ENCODE assay signal across 9 mouse cellular contexts in genomic region chr10:81018326-81018725, GRCm38 (mm10). TPM values are rescaled to one million over a fixed set of nuclear protein-coding genes. Genes with fewer than 3 reads are reported as not detected.
DNase-seq lines count a peak whose midpoint lies in the region; ATAC-seq and TF ChIP-seq lines count a peak whose summit lies in the region.
"Had no signal": no experiment of that assay in that cellular context is flagged by ENCODE, and none has a peak within 500 bp of the region (broad histone marks: within the 10 kb centered on the region; RNA-seq: fewer than 3 reads in every experiment).

No protein-coding gene starts in this region.

- TF ChIP-seq EP300 in heart, adult 2 months (IDR thresholded peaks at IDR 0.05; ENCODE audit: insufficient read depth, low read depth, low read length), result no peak

- H3K27me3 ChIP-seq in heart, adult 2 months (ENCODE audit: control insufficient read depth, insufficient read depth, low read length), result peaks cover 1% of the 10 kb centered on the region; the same call in 1 of the 2 replicates
- H3K27me3 ChIP-seq in neural tube, embryonic 11.5 days (ENCODE audit: control insufficient read depth, insufficient read depth, low read length), result peaks cover 14% of the 10 kb centered on the region
- 0 out of 2 replicates have a peak, but pooled peaks cover 9% of the 10 kb centered on the region for H3K27me3 ChIP-seq in neural tube, embryonic 15.5 days (replicated peaks)

- no peak overlapping the region for H3K4me3 ChIP-seq in heart, adult 2 months
- H3K4me3 ChIP-seq in neural tube, embryonic 11.5 days (ENCODE audit: low read depth, low read length), result no peak overlapping the region
- no peak overlapping the region for H3K4me3 ChIP-seq in neural tube, embryonic 15.5 days (replicated peaks)
- H3K4me3 ChIP-seq: midbrain, embryonic 12.5 days had no signal

- no peak overlapping the region for H3K4me2 ChIP-seq in neural tube, embryonic 11.5 days (ENCODE audit: low read depth)
- H3K4me2 ChIP-seq in neural tube, embryonic 15.5 days, result no peak overlapping the region
- H3K4me2 ChIP-seq: midbrain, embryonic 12.5 days had no signal

- WGBS in heart, adult 2 months, result 35% methylated on average over 10 of the region's 10 CpGs
- 38% methylated on average over 10 of the region's 10 CpGs for WGBS in neural tube, embryonic 11.5 days
- 38% methylated on average over 10 of the region's 10 CpGs for WGBS in neural tube, embryonic 15.5 days

- peak; percentile 18 to 40 for DNase-seq in heart, postnatal 14 days
- no peak for DNase-seq in heart, adult 2 months
- peak; percentile 48 for DNase-seq in neural tube, embryonic 11.5 days (ENCODE audit: low spot score)
- peak; percentile 33 to 47 for DNase-seq in cerebellum, postnatal 36 days
- DNase-seq in retina, postnatal 1 day, result peak; percentile 68
- no peak for DNase-seq in kidney, adult 11 months
- DNase-seq in heart, adult 9 months (ENCODE audit: low spot score in 2 of 2), result no peak

- intact Hi-C loops in heart, postnatal 14 days (cut with DNase I), result loop anchor here (5.0 kb wide), 1 partner anchor 154 kb away; no protein-coding TSS in a partner anchor
- intact Hi-C loops in heart, adult 2 months (cut with DNase I), result loop anchor here (5.0 kb wide), 1 partner anchor 154 kb away; no protein-coding TSS in a partner anchor

- TF ChIP-seq POLR2A in heart, adult 2 months (IDR thresholded peaks at IDR 0.05; ENCODE audit: insufficient read depth, low read depth, low read length), result no peak

- H3K27ac ChIP-seq in heart, adult 2 months, result no peak overlapping the region
- no peak overlapping the region for H3K27ac ChIP-seq in neural tube, embryonic 11.5 days (ENCODE audit: low read depth, low read length)
- H3K27ac ChIP-seq in neural tube, embryonic 15.5 days (replicated peaks), result no peak overlapping the region
- H3K27ac ChIP-seq: midbrain, embryonic 12.5 days had no signal

- TF ChIP-seq CTCF in heart, adult 2 months (IDR thresholded peaks at IDR 0.05), result no peak

- H3K36me3 ChIP-seq in heart, adult 2 months (ENCODE audit: control insufficient read depth, insufficient read depth, low read length), result no peaks in the 10 kb centered on the region
- H3K36me3 ChIP-seq in neural tube, embryonic 11.5 days (ENCODE audit: control insufficient read depth, insufficient read depth, low read length), result no peaks in the 10 kb centered on the region
- no peaks in the 10 kb centered on the region for H3K36me3 ChIP-seq in neural tube, embryonic 15.5 days
- H3K36me3 ChIP-seq: midbrain, embryonic 12.5 days had no signal

- no peaks in the 10 kb centered on the region for H3K4me1 ChIP-seq in heart, adult 2 months (ENCODE audit: control insufficient read depth, insufficient read depth, low read length)
- H3K4me1 ChIP-seq in neural tube, embryonic 11.5 days (ENCODE audit: control insufficient read depth, insufficient read depth, low read length), result no peaks in the 10 kb centered on the region
- peaks cover 28% of the 10 kb centered on the region for H3K4me1 ChIP-seq in neural tube, embryonic 15.5 days

- no peaks in the 10 kb centered on the region for H3K79me2 ChIP-seq in heart, adult 2 months (replicated peaks; ENCODE audit: control insufficient read depth, insufficient read depth, low read length)

- no peaks in the 10 kb centered on the region for H3K9me3 ChIP-seq in neural tube, embryonic 11.5 days (ENCODE audit: control insufficient read depth, low read length)
- no peaks in the 10 kb centered on the region for H3K9me3 ChIP-seq in neural tube, embryonic 15.5 days (replicated peaks)
- H3K9me3 ChIP-seq: midbrain, embryonic 12.5 days had no signal

- no peak for ATAC-seq in neural tube, embryonic 11.5 days (ENCODE audit: insufficient read depth, low FRiP score, low TSS enrichment)
- ATAC-seq in neural tube, embryonic 15.5 days (ENCODE audit: low FRiP score), result no peak

- H3K9ac ChIP-seq in heart, adult 2 months (ENCODE audit: low read depth, low read length), result no peak overlapping the region
- H3K9ac ChIP-seq in neural tube, embryonic 11.5 days (ENCODE audit: low read length), result no peak overlapping the region
- no peak overlapping the region for H3K9ac ChIP-seq in neural tube, embryonic 15.5 days (replicated peaks)
- H3K9ac ChIP-seq: midbrain, embryonic 12.5 days had no signal

RNA-seq across cellular contexts. Expression of gene Gng7, which starts 3.6 kb away (rescaled TPM):
- total RNA-seq in heart, postnatal 14 days (2021), result under 1 TPM; 0.27 to 0.31 TPM
- under 1 TPM; 0.50 to 0.63 TPM for total RNA-seq in heart, adult 2 months (2021)
- polyA plus RNA-seq in heart, adult 2 months (2012; rRNA removed), result 0.68 and 1.1 TPM in 2 replicates
- 8.1 and 9.4 TPM in 2 replicates for polyA plus RNA-seq in neural tube, embryonic 11.5 days (2014; fragmentation: Nextera tagmentation; extraction: Ambion mirVana)
- 22.8 and 24.9 TPM in 2 replicates for polyA plus RNA-seq in neural tube, embryonic 15.5 days (2015; fragmentation: Nextera tagmentation; extraction: Ambion mirVana)

RNA-seq across cellular contexts. Expression of gene Diras1, which starts 7.1 kb away (rescaled TPM):
- under 1 TPM in 1 of 2 experiments, not detected in 1; 0.10 TPM for total RNA-seq in heart, postnatal 14 days (2021)
- total RNA-seq in heart, adult 2 months (2021), result not detected
- polyA plus RNA-seq in heart, adult 2 months (2012; rRNA removed), result 0.04 and 0.06 TPM in 2 replicates
- polyA plus RNA-seq in neural tube, embryonic 11.5 days (2014; fragmentation: Nextera tagmentation; extraction: Ambion mirVana), result 4.2 and 4.7 TPM in 2 replicates
- 55.3 and 69.4 TPM in 2 replicates for polyA plus RNA-seq in neural tube, embryonic 15.5 days (2015; fragmentation: Nextera tagmentation; extraction: Ambion mirVana)

RNA-seq across cellular contexts. Expression of gene Slc39a3, which starts 18.9 kb away (rescaled TPM):
- 10 to 100 TPM; 13.6 to 14.8 TPM for total RNA-seq in heart, postnatal 14 days (2021)
- 10 to 100 TPM; 13.9 to 14.4 TPM for total RNA-seq in heart, adult 2 months (2021)
- polyA plus RNA-seq in heart, adult 2 months (2012; rRNA removed), result 20.5 and 21.9 TPM in 2 replicates
- 13.3 and 14.5 TPM in 2 replicates for polyA plus RNA-seq in neural tube, embryonic 11.5 days (2014; fragmentation: Nextera tagmentation; extraction: Ambion mirVana)
- polyA plus RNA-seq in neural tube, embryonic 15.5 days (2015; fragmentation: Nextera tagmentation; extraction: Ambion mirVana), result 43.9 and 47.7 TPM in 2 replicates

RNA-seq across cellular contexts. Expression of gene Sgta, which starts 41.7 kb away (rescaled TPM):
- total RNA-seq in heart, postnatal 14 days (2021), result 10 to 100 TPM; 91.5 to 93.3 TPM
- total RNA-seq in heart, adult 2 months (2021), result 10 to 100 TPM; 84.5 to 90.1 TPM
- polyA plus RNA-seq in heart, adult 2 months (2012; rRNA removed), result 158 and 161 TPM in 2 replicates
- 248 and 262 TPM in 2 replicates for polyA plus RNA-seq in neural tube, embryonic 11.5 days (2014; fragmentation: Nextera tagmentation; extraction: Ambion mirVana)
- polyA plus RNA-seq in neural tube, embryonic 15.5 days (2015; fragmentation: Nextera tagmentation; extraction: Ambion mirVana), result 290 and 298 TPM in 2 replicates

RNA-seq across cellular contexts. Expression of gene Thop1, which starts 51.5 kb away (rescaled TPM):
- total RNA-seq in heart, postnatal 14 days (2021), result 10 to 100 TPM; 10.3 to 10.9 TPM
- total RNA-seq in heart, adult 2 months (2021), result 10 to 100 TPM; 11.3 to 15.5 TPM
- polyA plus RNA-seq in heart, adult 2 months (2012; rRNA removed), result 15.2 and 17.0 TPM in 2 replicates
- polyA plus RNA-seq in neural tube, embryonic 11.5 days (2014; fragmentation: Nextera tagmentation; extraction: Ambion mirVana), result 63.9 and 65.8 TPM in 2 replicates
- 44.3 and 52.9 TPM in 2 replicates for polyA plus RNA-seq in neural tube, embryonic 15.5 days (2015; fragmentation: Nextera tagmentation; extraction: Ambion mirVana)

Comparison
In these comparisons a context has a peak if more than half of its experiments do, and no peak if none do; other contexts are left out.
1. DNase-seq: peak in heart, postnatal 14 days (2 of 2), neural tube, embryonic 11.5 days (single experiment), cerebellum, postnatal 36 days (2 of 2) and retina, postnatal 1 day (single experiment); none in heart, adult 2 months (0 of 2), kidney, adult 11 months (single experiment) and heart, adult 9 months (0 of 2).